Mouse (Mus musculus) heart, postnatal 0 days (tissue): ENCODE data around the gene Thy1. TPM values are rescaled to one million over a fixed set of nuclear protein-coding genes. Genes with fewer than 3 reads are reported as not detected.

Experiments
- ATAC-seq: fragments of 200-750 bp; cut with Nextera tagmentation; 2 replicates; pipeline ENCODE4 v1.8.0; 2017; ENCODE audit warnings: low read depth, moderate number of reproducible peaks, moderate library complexity; ENCODE audit not compliant: insufficient read depth
- DNase-seq: peaks from one replicate; pipeline ENCODE4 v3.0.0-alpha.2; 2016; ENCODE audit warnings: low spot score
- H3K27ac ChIP-seq: fragments of 300-500 bp; sonication (generic); 2 replicates; pipeline ENCODE4 v1.5.1; 2014; ENCODE audit warnings: low read depth, mild to moderate bottlenecking
- H3K27me3 ChIP-seq: fragments of 300-500 bp; sonication (generic); 2 replicates; pipeline ENCODE4 v1.6.1; 2014; ENCODE audit warnings: low read length, mixed read lengths; ENCODE audit not compliant: control insufficient read depth, insufficient read depth
- H3K36me3 ChIP-seq: fragments of 300-500 bp; sonication (generic); replicated peaks from 2 replicates; pipeline ENCODE4 v1.6.1; 2014; ENCODE audit warnings: low read length, mixed read lengths; ENCODE audit not compliant: control insufficient read depth, insufficient read depth
- H3K4me1 ChIP-seq: fragments of 300-500 bp; sonication (generic); 2 replicates; pipeline ENCODE4 v1.6.1; 2014; ENCODE audit warnings: antibody characterized with exemption; ENCODE audit not compliant: control insufficient read depth, insufficient read depth
- H3K4me2 ChIP-seq: fragments of 300-500 bp; sonication (generic); 2 replicates; pipeline ENCODE4 v1.6.1; 2014; ENCODE audit warnings: low read depth, mild to moderate bottlenecking, low read length, moderate library complexity
- H3K4me3 ChIP-seq: fragments of 300-500 bp; sonication (generic); 2 replicates; pipeline ENCODE4 v1.5.1; 2014; ENCODE audit warnings: low read depth, low read length
- H3K9ac ChIP-seq: fragments of 300-500 bp; sonication (generic); replicated peaks from 2 replicates; pipeline ENCODE4 v1.6.1; 2014; ENCODE audit warnings: low read depth, low read length, mixed read lengths
- H3K9me3 ChIP-seq: fragments of 300-500 bp; sonication (generic); replicated peaks from 2 replicates; pipeline ENCODE4 v1.6.1; 2016; ENCODE audit warnings: low read length; ENCODE audit not compliant: control insufficient read depth
- CTCF ChIP-seq: IDR thresholded peaks from 2 replicates; pipeline ENCODE4 v1.5.1; 2016; ENCODE audit warnings: antibody characterized with exemption, control low read depth, low read depth
- EP300 ChIP-seq: IDR thresholded peaks from 2 replicates; pipeline ENCODE4 v1.6.1; 2016; ENCODE audit warnings: antibody characterized with exemption, low read depth
- WGBS: fragments of 180-500 bp; shearing (Covaris S2); extraction: QIAGEN DNeasy Blood & Tissue Kit; methylation state at CpG from one replicate; pipeline ENCODE4 v1.1.7; 2014; 5-methylcytosine and 5-hydroxymethylcytosine counted together
- polyA plus RNA-seq: library from polyadenylated mRNA; unstranded; fragments of >200 nt; fragmentation: Nextera tagmentation; extraction: Ambion mirVana; gene quantifications from 2 replicates; pipeline ENCODE4 v1.2.1, GENCODE M21; 2015
- total RNA-seq: library from RNA; depleted of rRNA; stranded (reverse); fragments of >200 nt; gene quantifications from 2 replicates; pipeline ENCODE4 v1.2.3, GENCODE M21; 2014; ENCODE audit warnings: low replicate concordance

The Thy1 gene
- total and polyA plus RNA-seq, 2 experiments from 2014 or later = 3.6 to 6.3 TPM

GRCm38 (mm10) chr9:44013781-44014180 lies 29.4 kb upstream of the Thy1 start:
- Histone ChIP-seq H3K4me1 (no peaks in the 10 kb centered on the region), H3K9ac (no peak overlapping the region), H3K4me3 (no peak overlapping the region), H3K36me3 (no peaks in the 10 kb centered on the region), H3K27me3 (no peaks in the 10 kb centered on the region), H3K9me3 (no peaks in the 10 kb centered on the region), H3K4me2 (no peak overlapping the region), H3K27ac (no peak overlapping the region)
- TF ChIP-seq CTCF (no peak), EP300 (no peak)
- 59% methylated on average over 6 of the region's 6 CpGs for WGBS
- no peak for ATAC-seq
- no peak for DNase-seq

- TF ChIP-seq CTCF (no peak), EP300 (no peak)
- no peak overlapping the region for H3K4me2 ChIP-seq
- no peaks in the 10 kb centered on the region for H3K27me3 ChIP-seq
- no peaks in the 10 kb centered on the region for H3K36me3 ChIP-seq
- no peaks in the 10 kb centered on the region for H3K9me3 ChIP-seq
- WGBS = 75% methylated on average over 5 of the region's 5 CpGs
- DNase-seq (no peak), ATAC-seq (no peak)
- no peak overlapping the region for H3K4me3 ChIP-seq
- H3K4me1 ChIP-seq = no peaks in the 10 kb centered on the region
- no peak overlapping the region for H3K27ac ChIP-seq
- H3K9ac ChIP-seq = no peak overlapping the region
Observed at GRCm38 (mm10) chr9:44016304-44016703, 26.9 kb upstream of the Thy1 start.

- Histone ChIP-seq H3K4me3 (no peak overlapping the region), H3K27me3 (no peaks in the 10 kb centered on the region), H3K36me3 (no peaks in the 10 kb centered on the region), H3K4me1 (no peaks in the 10 kb centered on the region), H3K9ac (no peak overlapping the region), H3K27ac (no peak overlapping the region), H3K9me3 (no peaks in the 10 kb centered on the region), H3K4me2 (no peak overlapping the region)
- WGBS = 72% methylated on average over 5 of the region's 5 CpGs
- no peak for ATAC-seq
- no peak for DNase-seq
- TF ChIP-seq CTCF = no peak
Observed at GRCm38 (mm10) chr9:44017846-44018245, 25.3 kb upstream of the Thy1 start.

GRCm38 (mm10) chr9:44020001-44020400 lies 23.2 kb upstream of the Thy1 start:
- no peaks in the 10 kb centered on the region for H3K36me3 ChIP-seq
- H3K9me3 ChIP-seq = no peaks in the 10 kb centered on the region; the same call in 1 of the 2 replicates
- no peak overlapping the region for H3K4me2 ChIP-seq
- no peak for TF ChIP-seq EP300
- no peak overlapping the region for H3K9ac ChIP-seq
- ATAC-seq (no peak), DNase-seq (no peak)
- no peak overlapping the region; the same call in 1 of the 2 replicates for H3K27ac ChIP-seq
- H3K27me3 ChIP-seq = no peaks in the 10 kb centered on the region
- 60% methylated on average over 7 of the region's 7 CpGs for whole genome bisulfite sequencing
- H3K4me3 ChIP-seq = no peak overlapping the region
- no peaks in the 10 kb centered on the region for H3K4me1 ChIP-seq

GRCm38 (mm10) chr9:44022100-44022847 lies 20.9 kb upstream of the Thy1 start:
- H3K4me2 ChIP-seq = no peak overlapping the region
- ATAC-seq = no peak
- H3K4me3 ChIP-seq = no peak overlapping the region
- H3K4me1 ChIP-seq = no peaks in the 10 kb centered on the region
- H3K36me3 ChIP-seq = no peaks in the 10 kb centered on the region
- no peak for TF ChIP-seq EP300
- TF ChIP-seq CTCF = no peak
- peak overlapping the region; percentile 55; the same call in 1 of the 2 replicates for H3K27ac ChIP-seq
- WGBS = 72% methylated on average over 8 of the region's 8 CpGs
- H3K27me3 ChIP-seq = no peaks in the 10 kb centered on the region
- no peak for DNase-seq
- no peaks in the 10 kb centered on the region; the same call in 1 of the 2 replicates for H3K9me3 ChIP-seq
- H3K9ac ChIP-seq = no peak overlapping the region

GRCm38 (mm10) chr9:44024096-44024495 lies 19.1 kb upstream of the Thy1 start:
- Histone ChIP-seq H3K9me3 (no peaks in the 10 kb centered on the region; the same call in 1 of the 2 replicates), H3K27me3 (no peaks in the 10 kb centered on the region), H3K27ac (no peak overlapping the region), H3K4me3 (no peak overlapping the region), H3K36me3 (no peaks in the 10 kb centered on the region), H3K4me1 (no peaks in the 10 kb centered on the region), H3K9ac (no peak overlapping the region), H3K4me2 (no peak overlapping the region)
- no peak for ATAC-seq
- no peak for DNase-seq
- TF ChIP-seq CTCF = no peak
- TF ChIP-seq EP300 = no peak
- 72% methylated on average over 3 of the region's 3 CpGs for WGBS
